Mouse (Mus musculus) thymus, adult 2 months (tissue): ENCODE data around the gene Nol12. TPM values are rescaled to one million over a fixed set of nuclear protein-coding genes. Genes with fewer than 3 reads are reported as not detected.

Source experiments
- DNase-seq: peaks from one replicate; pipeline ENCODE4 v3.0.0; 2021
- H3K27ac ChIP-seq: fragments of 200-500 bp; 2 replicates; pipeline ENCODE4 v1.5.1; 2012; ENCODE audit warnings: low read length, control low read depth; ENCODE audit not compliant: control insufficient read depth, insufficient read depth
- H3K27me3 ChIP-seq: fragments of 200-500 bp; 2 replicates; pipeline ENCODE4 v1.6.1; 2012; ENCODE audit warnings: mild to moderate bottlenecking, low read length, moderate library complexity, mixed read lengths; ENCODE audit not compliant: control insufficient read depth, insufficient read depth
- H3K36me3 ChIP-seq: fragments of 200-500 bp; 2 replicates; pipeline ENCODE4 v1.6.1; 2012; ENCODE audit warnings: mild to moderate bottlenecking, low read length, moderate library complexity; ENCODE audit not compliant: control insufficient read depth, insufficient read depth
- H3K4me1 ChIP-seq: fragments of 200-500 bp; replicated peaks from 2 replicates; pipeline ENCODE4 v1.6.1; 2012; ENCODE audit warnings: low read length; ENCODE audit not compliant: control insufficient read depth, insufficient read depth
- H3K4me3 ChIP-seq: fragments of 200-500 bp; 2 replicates; pipeline ENCODE4 v1.5.1; 2012; ENCODE audit warnings: mild to moderate bottlenecking, low read length, control low read depth, moderate library complexity; ENCODE audit not compliant: control insufficient read depth, insufficient read depth
- CTCF ChIP-seq: fragments of 200-500 bp; IDR thresholded peaks from 2 replicates; pipeline ENCODE4 v1.5.1; 2012; ENCODE audit warnings: mild to moderate bottlenecking, control low read depth, low read length, moderate library complexity, borderline replicate concordance; ENCODE audit not compliant: control insufficient read depth, poor library complexity, insufficient read depth; ENCODE audit errors: extremely low read depth
- POLR2A ChIP-seq: fragments of 200-500 bp; IDR thresholded peaks from 2 replicates; pipeline ENCODE4 v1.6.1; 2012; ENCODE audit warnings: mild to moderate bottlenecking, low read length, control low read depth, moderate library complexity; ENCODE audit not compliant: control insufficient read depth, poor library complexity, insufficient read depth; ENCODE audit errors: extremely low read depth
- WGBS: fragments of 180-500 bp; shearing (Covaris S2); methylation state at CpG from one replicate; pipeline ENCODE4 v1.1.7; 2018; 5-methylcytosine and 5-hydroxymethylcytosine counted together
- polyA plus RNA-seq: library from polyadenylated mRNA; depleted of rRNA; stranded (reverse); fragments of >200 nt; gene quantifications from 2 replicates; pipeline ENCODE4 v1.2.3, GENCODE M21; 2012

Nol12 gene
- polyA plus RNA-seq, 1 experiment = 27.9 TPM

GRCm38 (mm10) chr15:78980084-78980483 is 45.4 kb downstream of the Nol12 start:
- H3K36me3 ChIP-seq = no peaks in the 10 kb centered on the region

GRCm38 (mm10) chr15:78982658-78983435 is 48.1 kb downstream of the Nol12 start:
- H3K27ac ChIP-seq = peak overlapping the region; percentile 30; the same call in 1 of the 2 replicates
- WGBS = 1% methylated on average over 67 of the region's 67 CpGs
- TF ChIP-seq CTCF (no peak), POLR2A (no peak)
- peak; percentile 79 for DNase-seq
- no peaks in the 10 kb centered on the region for H3K27me3 ChIP-seq
- peak overlapping the region; percentile 88 for H3K4me3 ChIP-seq
- no peaks in the 10 kb centered on the region; the same call in 1 of the 2 replicates for H3K36me3 ChIP-seq
- peaks cover 17% of the 10 kb centered on the region for H3K4me1 ChIP-seq

More at GRCm38 (mm10) chr15:78980084-78980483, 45.4 kb downstream of the Nol12 start:
- no peak overlapping the region for H3K4me3 ChIP-seq
- WGBS = 93% methylated on average over 4 of the region's 4 CpGs
- H3K27me3 ChIP-seq = no peaks in the 10 kb centered on the region
- H3K27ac ChIP-seq = no peak overlapping the region
- TF ChIP-seq CTCF (no peak), POLR2A (no peak)
- DNase-seq = no peak
- peaks cover 17% of the 10 kb centered on the region for H3K4me1 ChIP-seq

- Histone ChIP-seq H3K36me3 (no peaks in the 10 kb centered on the region; the same call in 1 of the 2 replicates), H3K4me1 (peaks cover 17% of the 10 kb centered on the region), H3K4me3 (peak overlapping the region; percentile 88), H3K27me3 (no peaks in the 10 kb centered on the region), H3K27ac (peak overlapping the region; percentile 19; the same call in 1 of the 2 replicates)
- peak; percentile 51 for DNase-seq
- 9% methylated on average over 21 of the region's 21 CpGs for WGBS
- TF ChIP-seq POLR2A = no peak
- no peak for TF ChIP-seq CTCF
Observed at GRCm38 (mm10) chr15:78983436-78984285, 48.9 kb downstream of the Nol12 start.

- Histone ChIP-seq H3K27ac (no peak overlapping the region), H3K27me3 (no peaks in the 10 kb centered on the region), H3K36me3 (no peaks in the 10 kb centered on the region; the same call in 1 of the 2 replicates), H3K4me1 (peaks cover 17% of the 10 kb centered on the region), H3K4me3 (peak overlapping the region; percentile 88; the same call in 1 of the 2 replicates)
- no peak for DNase-seq
- WGBS = 71% methylated on average over 5 of the region's 5 CpGs
- TF ChIP-seq POLR2A (no peak), CTCF (no peak)
Observed at GRCm38 (mm10) chr15:78984286-78984778, 49.6 kb downstream of the Nol12 start.

- no peak for DNase-seq
- TF ChIP-seq CTCF (no peak), POLR2A (no peak)
- no peaks in the 10 kb centered on the region for H3K27me3 ChIP-seq
- 90% methylated on average over 11 of the region's 11 CpGs for WGBS
- H3K4me3 ChIP-seq = no peak overlapping the region
- no peak overlapping the region for H3K27ac ChIP-seq
- peaks cover 11% of the 10 kb centered on the region for H3K36me3 ChIP-seq
- peaks cover 17% of the 10 kb centered on the region for H3K4me1 ChIP-seq
Observed at GRCm38 (mm10) chr15:78986536-78987220, 51.9 kb downstream of the Nol12 start.

GRCm38 (mm10) chr15:78988499-78988971 is 53.8 kb downstream of the Nol12 start:
- WGBS = 91% methylated on average over 14 of the region's 14 CpGs
- Histone ChIP-seq H3K27ac (no peak overlapping the region), H3K27me3 (no peaks in the 10 kb centered on the region), H3K36me3 (peaks cover 30% of the 10 kb centered on the region), H3K4me3 (no peak overlapping the region), H3K4me1 (peaks cover 10% of the 10 kb centered on the region)
- DNase-seq = no peak
- no peak for TF ChIP-seq POLR2A
- TF ChIP-seq CTCF = no peak
